Mouse (Mus musculus) lung, postnatal 10 days (tissue): ENCODE measurements around the gene Acin1.

Experiments
- DNase-seq: peaks from one replicate; pipeline ENCODE4 v3.0.0; 2021

Gene Acin1

DNA sequence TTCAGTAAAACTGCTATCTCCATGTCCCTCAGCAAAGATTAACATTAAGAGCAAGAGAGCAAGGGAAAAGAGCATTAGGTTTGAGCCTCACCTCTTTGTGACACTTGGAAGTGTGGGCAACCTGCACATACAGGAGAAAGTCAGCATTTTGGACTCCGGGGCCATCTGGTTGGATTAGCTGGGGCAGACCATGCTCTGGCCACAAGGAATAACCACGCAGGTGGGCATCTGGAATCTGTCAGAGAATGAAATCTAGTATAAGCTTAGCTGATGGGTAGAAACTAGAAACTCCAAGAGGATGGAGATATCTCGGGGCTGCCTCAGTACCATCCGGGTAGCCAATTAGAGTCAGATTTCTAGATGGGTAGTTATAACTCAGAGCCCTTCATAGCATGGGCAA lies 10.0 kb upstream of the Acin1 start:
- no peak for DNase-seq

DNA sequence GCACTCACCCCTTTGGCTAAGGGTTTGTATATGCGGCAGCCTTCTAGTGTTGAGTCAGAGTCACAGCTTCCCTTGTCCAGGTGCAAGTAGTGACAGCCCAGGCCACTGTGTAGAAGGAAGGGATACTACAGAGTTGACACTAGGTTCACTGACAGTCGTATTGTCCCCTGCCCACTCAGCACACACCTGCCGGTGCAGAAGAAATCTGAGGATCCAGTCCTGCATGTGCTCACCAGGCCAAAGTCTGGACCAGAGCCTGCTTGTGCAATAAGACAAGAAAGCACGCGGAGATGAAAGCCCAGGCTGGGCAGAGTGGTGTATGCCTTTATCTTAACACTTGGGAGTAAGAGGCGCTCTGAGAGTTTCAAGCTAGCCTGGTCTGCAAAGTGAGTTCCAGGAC lies 8.3 kb upstream of the Acin1 start:
- no peak for DNase-seq

DNA sequence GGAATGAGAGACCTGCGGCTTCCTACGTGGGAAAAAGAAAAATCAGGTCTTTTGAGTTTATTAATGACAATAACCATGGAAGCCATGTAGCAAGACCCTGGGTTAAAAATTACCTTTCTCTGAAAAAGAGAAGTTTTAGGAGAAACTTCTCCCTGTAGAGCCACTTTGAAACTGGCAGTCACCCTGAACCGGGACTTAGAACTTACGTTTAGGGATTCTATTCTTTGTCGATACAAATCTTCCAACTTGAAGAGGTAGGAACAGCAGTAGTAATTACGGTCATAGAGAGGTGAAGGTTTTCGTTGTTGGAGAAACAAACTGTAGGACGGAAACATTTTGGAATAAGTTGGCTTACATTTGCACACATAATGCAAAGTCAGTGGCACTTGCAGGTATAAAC lies 520 bp upstream of the Acin1 start:
- no peak for DNase-seq

DNA sequence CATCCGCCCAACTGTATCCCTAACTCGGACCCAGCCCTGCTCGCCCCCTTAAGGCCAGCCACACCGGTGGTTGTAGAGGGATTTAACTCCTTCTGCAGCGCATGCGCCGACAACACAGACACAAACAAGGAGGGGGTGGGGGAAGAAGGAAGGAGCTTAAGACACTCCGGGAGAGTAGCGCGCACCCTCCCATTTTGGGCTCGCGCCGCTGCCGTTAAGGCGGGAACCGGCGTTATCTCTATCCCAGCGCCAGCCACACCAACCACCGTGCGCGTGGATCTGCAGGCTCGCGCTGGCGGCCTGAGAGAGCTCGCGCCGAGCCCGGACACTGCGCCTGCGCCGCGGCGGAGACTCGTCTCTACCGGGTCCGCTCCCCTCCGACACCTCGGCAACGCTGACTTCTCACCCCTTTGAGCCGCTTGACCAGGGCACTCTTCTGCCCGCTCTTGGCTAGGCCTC lies 639 bp downstream of the Acin1 start, which contains the start of gene 1700123O20Rik:
Gene 1700123O20Rik (plus strand): TSS at position 154 of the 459 bp plus-strand sequence.
- peak; percentile 88 for DNase-seq

DNA sequence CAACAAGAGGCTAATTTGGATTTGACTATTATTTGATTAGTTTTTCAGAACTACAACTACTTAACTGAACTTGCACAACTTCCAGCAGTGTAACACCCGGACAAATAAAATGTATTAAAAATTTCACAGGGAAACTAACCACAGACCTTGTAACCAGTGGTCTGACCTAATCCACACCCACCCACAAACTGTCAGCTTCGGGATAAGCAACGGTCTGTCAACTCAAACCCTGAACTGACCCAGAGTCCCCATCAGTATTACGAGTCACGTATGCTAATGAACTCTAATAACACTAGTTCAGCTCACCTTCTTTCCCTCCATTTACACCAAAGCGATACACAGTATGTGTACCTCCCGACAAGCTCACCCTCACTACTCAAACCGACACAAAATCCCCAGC lies 1.3 kb downstream of the Acin1 start:
- DNase-seq: no peak

DNA sequence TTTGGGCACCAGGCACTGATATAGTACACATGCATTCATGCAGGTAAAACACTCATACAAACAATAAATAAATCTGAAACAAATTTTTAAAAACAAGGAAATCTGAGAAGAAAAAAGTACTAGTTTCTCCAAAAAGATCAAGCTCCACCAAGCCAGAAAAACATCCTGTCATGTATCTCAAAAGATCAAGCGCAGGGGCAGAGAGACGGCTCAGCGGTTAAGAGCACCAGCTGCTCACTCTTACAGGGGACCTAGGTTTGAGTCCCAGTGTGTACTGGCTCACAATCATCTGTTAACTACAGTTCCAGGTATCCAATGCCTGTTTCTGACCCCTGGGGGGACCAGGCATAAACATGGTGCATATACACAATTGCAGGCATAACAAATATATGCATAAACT lies 4.3 kb downstream of the Acin1 start:
- no peak for DNase-seq

DNA sequence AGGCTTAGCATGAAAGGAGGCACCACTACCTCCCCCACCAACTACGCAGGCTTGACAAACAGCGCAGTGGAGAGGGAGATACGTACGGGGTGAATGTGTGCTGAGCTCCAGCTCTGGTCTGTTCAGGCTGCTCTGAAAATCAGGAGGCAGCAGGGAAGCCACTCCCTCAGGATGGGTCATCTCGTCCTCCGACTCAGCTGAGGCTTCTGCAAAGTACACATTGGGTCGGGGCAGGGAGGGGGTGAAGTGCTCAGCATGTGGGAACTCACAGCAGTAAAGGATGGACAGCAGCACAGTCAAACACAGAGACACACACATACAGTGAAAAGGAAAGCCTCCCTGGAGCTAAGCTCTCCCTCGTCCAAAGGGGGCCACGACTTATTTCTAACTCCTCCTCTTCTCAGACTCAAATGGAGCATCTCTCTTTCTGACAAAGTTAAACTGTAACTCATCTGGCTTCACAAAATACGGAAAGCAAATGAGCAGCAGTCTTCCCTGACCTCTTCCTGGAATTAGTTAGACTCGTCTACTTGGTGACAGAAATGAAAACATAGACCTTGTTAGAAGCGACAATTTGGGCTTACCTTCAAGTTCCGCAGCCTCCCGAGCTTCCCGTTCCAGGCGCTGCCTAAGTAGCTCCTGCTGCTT lies 8.0 kb downstream of the Acin1 start:
- no peak for DNase-seq

DNA sequence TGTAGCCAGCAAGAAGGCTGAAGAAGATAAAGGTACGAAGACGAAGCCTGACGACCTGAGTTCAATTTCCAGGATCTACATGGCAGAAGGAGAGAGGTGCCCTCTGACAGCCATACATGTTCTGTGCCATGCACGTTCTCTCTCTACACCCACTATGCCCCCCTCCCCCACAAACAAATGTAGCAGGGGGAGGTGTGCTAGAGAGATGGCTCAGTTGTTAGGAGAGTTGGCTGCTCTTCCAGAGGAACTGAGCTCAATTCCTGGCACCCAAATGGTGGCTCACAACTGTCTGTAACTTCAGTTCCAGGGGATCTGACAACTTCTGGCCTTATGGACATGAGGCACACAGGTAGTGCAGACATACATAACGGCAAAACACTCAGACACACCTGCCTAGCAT lies 10.4 kb downstream of the Acin1 start:
- DNase-seq: no peak

DNA sequence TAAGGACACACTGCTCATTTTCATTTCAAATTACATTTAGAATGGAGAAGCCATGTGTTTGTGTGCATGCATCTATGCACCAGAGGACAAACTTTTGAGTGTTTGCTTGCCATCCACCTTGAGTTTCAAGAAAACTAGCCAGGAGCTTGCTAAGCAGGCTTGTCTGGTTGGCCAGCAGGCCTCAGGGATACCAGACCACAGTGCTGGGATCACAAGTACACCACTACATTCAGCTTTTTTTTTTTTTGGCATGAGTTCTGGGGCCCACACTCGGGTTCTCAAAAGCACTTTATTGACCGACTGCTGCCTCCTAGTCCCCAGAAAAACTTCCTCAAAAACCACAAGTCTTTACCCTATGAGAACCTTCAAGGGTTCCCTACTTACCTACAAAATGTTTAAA lies 12.4 kb downstream of the Acin1 start:
- DNase-seq: peak; percentile 27

DNA sequence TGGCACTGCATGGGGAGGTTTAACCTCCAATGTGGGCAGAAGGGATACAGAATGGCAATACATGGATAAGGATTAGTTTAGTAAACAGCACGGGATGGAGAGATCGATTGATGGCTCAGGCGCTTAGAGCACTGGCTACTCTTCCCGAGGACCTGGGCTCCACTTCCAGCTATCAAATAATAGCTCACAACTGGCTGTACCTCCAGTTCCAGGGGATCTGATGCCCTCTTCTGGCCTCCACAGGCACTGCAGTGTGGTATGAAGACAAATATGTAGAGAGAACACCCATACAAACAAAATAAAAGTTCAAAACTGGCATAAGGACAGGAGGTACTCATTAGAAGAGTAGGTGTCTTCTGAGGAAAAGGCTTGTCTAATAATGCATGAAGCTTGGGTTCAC lies 17.4 kb downstream of the Acin1 start:
- peak; percentile 70 for DNase-seq

DNA sequence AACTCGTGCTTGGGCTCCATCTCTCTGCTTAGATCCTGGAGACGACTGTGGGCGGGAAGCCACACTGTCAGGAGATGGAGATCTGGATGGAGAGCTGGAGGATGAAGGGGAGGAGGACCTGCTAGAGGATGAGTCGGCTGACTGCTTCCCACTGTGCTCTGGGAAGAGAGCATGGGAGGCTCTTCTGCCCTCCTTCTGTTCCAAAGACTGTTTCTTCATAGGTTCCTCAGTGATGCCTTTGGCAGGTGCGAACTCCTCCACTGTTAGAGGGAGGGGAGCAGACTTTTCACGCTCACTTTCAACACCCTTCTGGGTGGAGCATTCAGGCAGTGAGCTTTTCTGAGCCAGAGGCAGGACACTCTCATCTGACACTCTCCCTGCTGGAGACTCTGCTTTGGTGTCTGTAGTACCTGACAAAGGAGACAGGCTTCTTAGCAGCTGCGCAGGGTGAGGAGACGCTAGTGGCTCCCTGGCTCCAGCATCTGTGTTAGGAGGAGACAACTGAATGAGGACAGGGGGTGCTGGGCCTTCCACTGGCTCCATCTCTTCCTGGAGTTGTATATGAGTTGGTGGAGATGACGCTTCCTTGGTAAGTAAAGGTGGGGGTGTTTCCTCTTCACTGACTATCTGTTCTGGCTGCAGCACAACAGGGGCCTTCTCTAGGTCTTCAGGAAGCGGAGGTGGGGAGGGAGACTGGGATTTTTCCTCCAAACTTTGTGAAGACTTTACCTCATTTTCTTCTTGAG lies 22.1 kb downstream of the Acin1 start:
- DNase-seq: no peak

DNA sequence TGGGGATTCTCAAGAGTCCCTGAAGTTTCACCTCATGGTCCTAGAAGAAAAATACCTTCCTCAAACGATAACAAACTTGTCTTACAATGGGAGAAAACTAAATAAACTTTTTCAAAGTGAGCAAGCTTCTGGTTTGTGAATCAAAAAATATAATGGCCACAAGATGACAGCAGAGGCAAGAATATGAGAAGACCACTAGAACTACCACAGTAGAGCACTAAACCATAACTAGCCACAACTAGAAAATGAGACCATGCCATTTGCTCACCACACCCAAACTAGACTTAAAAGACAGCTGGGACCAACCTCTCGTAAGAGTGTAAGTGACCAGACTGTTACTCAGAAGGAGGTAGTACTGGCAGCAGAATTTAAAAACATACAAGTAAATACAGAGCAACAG lies 26.7 kb downstream of the Acin1 start:
- peak; percentile 44 for DNase-seq

DNA sequence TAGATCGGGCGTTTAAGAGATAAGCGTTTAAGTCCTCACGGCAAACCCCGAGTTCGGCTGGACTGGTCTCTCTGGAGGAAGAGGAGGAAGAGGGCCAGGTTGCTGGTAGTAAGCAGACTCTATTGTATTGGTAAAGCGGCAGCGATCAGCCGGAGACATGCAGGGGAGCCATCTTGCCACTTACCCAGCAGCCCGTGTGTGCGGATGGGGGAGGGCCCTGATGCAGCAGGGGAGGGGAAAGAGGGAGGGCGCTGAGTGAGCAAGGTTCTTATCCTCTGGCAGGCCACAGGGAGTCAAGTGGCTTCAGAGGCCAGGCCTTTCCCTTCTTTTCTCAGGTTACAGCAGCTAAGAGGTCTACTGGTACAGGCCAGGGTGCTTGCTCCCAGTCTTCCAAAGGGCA lies 33.2 kb downstream of the Acin1 start:
- DNase-seq: peak; percentile 93

DNA sequence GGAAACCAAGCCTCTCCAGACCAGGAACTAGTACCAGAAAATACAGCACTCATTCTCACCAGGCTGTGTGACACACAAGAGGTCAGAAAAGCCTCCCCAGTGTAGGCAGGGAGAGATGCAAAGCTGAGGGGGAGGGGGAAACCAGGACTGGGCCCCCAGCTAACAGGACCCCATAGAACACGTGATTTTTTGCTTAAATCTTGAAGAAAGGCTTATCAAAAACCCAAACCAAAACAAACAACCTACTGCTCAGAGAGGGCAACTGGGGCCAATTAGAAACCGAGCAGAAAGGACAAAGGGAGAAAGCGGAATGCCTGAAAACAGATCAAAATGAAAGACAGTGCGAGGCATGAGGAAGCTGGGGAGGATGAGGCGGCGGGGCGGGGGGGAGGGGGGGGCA lies 33.9 kb downstream of the Acin1 start:
- DNase-seq: no peak

DNA sequence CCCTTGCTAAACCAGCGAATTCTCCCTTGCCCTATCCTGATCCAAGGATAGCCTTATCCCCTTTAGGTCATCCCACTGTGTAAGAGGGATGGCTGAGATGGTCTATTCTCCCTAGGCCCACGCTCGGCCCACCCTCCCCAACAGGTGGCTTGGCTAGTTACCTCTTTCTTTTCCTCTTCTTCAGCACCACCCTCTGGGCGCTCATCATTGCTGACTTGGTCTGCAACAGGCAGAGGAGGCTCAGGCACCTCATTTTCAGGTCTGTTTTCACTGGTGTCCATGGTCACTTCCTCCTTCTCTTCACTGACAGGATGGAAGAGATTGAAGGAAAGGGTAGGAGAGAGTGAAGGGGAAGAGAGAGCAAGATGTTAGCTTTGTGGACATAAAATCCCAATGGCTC lies 35.2 kb downstream of the Acin1 start:
- no peak for DNase-seq

DNA sequence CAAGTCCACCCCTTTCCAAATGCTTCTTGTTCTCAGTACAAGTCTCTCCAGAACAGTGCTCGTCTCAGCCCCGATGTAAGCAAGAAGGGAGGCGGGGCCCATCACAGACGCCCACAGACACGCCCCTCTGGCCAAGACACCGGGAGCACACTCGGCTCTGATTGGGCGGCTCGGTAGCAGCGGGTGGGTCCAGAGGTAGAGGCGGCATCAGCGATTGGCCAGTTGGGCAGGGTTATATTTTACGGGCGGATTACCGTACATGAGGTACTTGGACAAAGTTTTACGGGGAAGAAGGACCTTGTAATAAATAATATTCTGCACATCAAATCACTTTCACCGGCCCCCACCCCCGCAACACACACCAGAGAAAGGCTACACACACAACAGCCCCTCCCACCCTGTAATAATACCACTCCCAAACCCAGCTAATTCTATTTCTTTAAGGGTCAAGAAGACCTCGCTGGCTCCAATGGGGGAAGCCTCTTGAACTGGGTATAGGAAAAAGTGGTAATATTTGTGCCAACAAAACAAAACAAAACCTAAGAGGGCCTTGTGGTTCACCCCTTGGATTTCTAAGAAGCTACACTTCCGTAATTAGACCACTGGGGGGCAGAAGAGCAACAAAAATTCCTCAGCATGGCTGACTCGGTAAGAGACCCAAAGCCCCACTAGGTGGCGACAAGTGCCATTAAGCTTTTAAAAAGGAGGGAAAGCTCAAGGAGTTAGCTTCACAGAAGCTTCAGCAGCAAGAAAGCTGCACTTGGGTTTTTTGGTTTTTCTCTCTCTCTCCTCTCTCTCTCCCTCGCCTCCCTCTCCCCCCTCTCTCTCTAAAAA lies 35.9 kb downstream of the Acin1 start:
- peak; percentile 93 for DNase-seq

DNA sequence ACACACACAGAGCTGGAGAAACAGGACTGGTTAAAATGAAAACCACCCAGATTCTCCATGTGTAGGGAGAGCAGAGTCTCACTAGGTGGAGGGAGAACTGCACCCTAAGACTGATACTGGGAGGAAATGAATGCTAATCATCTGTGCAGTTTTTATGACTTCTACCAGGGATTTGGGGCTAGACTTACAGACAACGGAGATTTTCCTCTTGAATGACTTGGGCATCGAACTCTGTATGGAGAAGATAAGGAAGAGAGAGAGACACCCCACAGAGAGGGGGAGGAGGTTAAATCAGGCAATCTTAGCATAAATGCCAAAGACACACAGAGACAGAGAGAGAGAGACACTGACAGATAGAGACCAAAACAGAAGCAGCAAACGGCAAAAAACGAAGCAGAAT lies 38.8 kb downstream of the Acin1 start:
- no peak for DNase-seq

DNA sequence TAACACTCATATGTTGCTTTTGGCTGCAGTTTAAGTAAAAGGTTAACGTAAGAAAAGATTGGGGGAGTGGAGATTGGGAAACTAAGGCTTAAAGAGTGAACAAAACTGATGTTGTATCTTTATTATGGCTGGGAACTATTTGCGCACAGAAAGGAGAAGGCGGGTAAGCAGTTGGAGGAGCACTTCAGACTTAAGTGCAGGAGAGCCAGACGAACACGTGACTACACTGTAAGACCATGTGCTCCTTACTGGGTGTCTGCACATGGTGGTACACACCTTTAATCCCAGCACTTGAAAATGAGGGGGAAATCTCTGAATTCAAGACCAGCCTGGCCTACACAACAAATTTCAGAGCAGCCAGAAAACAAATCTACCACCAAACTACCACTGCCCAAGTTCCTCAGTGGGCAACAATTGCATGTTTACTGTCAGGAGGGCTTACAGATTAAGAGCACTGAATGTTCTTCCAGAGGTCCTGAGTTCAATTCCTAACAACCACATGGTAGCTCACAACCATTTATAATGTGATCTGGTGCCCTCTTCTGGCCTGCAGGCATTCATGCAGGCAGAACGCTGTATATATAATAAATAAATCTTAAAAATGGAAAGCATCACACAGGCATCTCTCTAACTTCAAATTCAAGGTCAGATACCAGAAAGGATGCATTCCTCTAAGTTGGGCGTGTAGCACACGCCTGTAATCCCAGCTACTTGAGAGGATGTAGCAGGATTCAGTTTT lies 39.7 kb downstream of the Acin1 start:
- no peak for DNase-seq

DNA sequence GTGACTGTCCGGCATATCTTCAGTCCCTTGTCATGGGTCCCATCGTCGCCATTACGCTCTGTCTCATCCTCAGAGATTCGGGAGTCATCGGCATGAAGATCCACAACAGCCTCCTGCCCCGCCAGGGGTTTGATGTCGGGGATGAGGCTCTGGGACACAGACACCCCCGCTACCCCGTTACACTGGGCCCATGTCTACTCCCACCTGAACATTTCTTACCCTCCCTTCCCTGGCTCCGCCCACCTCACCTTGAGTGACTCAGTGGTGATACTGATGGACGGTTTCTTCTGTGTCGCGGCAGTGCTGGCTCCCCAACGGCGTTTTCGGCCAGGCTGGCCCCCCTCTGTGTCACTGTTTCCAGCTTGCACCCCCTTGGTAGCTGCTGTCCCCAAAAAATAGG lies 40.3 kb downstream of the Acin1 start:
- DNase-seq: no peak

DNA sequence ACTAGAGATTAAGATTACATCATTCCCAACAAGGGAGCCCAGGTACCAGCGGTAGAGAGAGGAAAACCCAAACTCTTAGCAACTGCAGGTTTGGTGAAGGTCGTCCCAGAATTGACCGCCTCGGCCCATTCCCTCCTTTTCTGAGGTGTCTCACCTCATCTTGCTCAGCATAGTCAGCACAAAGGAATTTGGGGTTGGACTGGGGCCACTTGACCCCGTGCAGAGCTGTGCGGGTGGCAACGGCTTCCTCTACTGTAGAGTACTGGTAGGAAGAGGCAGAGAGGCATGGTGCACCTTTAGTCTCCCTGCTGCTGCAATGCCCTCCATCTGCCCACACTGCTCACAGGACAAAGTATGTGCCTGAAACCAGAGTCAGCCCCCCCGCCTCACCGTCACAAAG lies 42.4 kb downstream of the Acin1 start:
- DNase-seq: no peak

DNA sequence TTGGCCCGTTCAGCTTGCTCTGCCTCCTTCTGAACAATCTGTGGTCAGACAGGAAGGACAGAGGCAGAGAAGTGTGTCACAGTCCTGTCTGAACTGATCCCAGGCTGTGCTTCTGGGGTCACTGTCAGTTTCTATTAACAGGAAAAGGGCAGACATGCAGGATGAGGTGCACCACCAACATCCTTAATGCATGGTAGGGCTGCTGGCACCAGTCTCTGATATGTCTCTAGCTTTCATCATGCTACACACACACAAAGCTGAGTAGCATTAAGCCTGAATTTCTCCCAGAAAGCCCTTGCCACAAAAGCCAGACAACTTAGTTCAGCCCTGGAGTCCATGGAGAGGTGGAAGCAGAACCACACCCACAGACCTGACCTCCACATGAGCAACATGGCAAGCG lies 43.7 kb downstream of the Acin1 start:
- no peak for DNase-seq

DNA sequence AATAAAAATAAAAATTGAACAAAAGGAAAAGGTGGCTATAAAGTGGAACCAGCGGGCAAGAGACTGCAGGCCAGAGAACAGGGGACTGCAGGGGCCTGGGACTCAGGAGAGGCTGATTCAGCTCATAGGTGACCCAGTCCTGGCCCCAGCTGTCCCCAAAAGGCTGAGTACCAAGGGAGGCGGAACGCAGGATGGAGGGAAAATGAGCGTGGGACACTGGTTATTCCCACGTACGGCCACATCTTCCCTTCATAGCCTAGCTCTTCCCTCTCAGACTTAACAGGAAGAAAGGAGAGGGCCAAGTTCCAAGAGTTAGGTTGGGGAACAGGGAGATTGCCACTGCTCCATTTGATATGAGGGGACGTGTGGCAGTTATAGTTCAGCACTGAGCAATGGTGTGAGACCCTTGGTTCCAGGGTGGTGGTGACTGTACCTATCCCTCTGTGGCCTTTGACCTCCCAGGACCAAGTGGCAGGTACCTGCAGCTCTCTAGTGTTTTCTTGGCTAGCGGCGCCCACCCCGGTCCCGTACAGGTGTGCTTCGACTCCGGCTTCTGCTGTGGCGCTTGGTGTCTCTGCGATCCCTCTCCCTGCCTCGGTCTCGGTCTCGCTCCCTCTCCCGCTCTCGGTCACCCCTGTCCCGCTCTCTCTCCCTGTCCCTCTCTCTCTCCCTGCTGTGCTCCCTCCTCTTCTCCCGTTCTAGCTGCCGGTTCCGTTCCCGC lies 44.3 kb downstream of the Acin1 start:
- no peak for DNase-seq
